Mouse (Mus musculus) cerebral cortex, adult 2 months (tissue): ENCODE results near the gene Utrn.

Experiments
- WGBS: fragments of 180-500 bp; shearing (Covaris S2); methylation state at CpG from one replicate; pipeline ENCODE4 v1.1.7; 2018; 5-methylcytosine and 5-hydroxymethylcytosine counted together

The Utrn gene

DNA sequence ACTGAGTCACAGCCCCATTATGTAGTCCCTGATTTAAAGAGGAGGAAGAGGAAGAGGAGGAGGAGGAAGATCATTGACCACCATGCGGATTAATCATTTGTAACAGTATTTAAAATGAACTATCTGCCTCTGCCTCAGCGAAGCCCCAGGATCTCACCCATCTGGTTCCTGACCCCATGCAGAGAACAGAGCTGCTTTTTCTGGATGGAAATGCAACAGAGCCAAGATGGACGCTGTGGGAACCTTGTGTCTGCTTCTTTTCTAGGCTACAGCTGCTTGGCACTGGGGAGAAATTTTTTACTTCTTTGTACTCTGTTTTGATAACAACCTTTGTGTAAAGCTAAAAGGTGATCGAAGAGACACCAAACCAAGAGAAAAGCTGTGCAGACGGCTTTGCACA is 137.7 kb downstream of the Utrn start:
- 75% methylated on average over 5 of the region's 5 CpGs for WGBS

DNA sequence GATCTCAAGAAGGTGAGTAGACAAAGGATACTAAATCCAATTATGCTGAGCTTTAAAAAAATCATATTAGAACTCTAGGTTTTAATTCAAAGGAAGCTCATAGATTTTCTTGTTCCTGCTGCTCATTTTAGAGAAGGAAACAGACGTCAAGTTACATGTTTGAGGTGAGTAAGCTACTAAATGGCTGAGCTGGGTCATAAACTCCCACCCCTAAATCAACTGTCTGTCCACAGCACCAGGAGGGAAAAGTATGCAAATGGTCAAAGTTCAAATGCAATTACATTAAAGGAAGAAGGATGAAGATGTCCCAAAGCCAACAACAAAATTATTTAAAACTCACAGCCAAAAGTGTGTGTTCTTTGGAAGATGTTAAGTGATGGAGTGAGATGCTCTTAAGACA is 139.5 kb downstream of the Utrn start:
- WGBS, result 82% methylated on average over 1 of the region's 1 CpGs

DNA sequence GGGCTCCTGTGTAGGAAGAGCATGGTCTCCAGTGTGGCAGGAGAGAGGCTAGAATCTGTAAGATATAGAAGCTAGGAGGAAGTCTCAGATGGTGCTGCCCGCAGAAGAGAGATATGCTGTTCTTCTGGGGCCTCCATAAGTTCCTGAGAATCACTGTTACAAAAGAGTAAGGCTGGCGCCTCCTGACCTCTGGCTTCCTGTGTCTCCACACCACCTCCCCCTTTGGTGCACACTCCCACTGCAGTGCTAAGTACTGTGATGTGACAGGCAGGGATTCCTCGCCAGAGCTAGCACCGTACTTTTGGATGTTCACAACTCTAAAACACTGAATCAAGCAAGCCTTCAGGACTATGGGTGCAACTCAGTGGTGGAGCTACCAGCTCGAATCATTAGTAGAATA is 140.1 kb downstream of the Utrn start:
- 81% methylated on average over 5 of the region's 5 CpGs for WGBS

DNA sequence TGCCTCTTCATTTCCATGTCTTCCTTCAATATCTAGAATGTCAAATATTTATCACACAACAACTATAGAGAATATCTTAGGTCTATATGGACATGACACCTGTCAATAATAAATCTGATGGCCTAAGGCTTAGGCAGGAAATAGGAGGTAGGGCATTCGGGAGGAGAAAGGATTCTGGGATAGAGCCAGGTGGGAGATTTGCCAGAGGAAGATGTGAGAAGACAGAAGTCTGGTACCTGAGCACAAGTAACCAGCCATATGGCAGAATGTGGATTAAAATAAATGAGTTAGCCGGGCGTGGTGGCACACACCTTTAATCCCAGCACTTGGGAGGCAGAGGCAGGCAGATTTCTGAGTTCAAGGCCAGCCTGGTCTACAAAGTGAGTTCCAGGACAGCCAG is 141.3 kb downstream of the Utrn start:
- 88% methylated on average over 3 of the region's 3 CpGs for WGBS

DNA sequence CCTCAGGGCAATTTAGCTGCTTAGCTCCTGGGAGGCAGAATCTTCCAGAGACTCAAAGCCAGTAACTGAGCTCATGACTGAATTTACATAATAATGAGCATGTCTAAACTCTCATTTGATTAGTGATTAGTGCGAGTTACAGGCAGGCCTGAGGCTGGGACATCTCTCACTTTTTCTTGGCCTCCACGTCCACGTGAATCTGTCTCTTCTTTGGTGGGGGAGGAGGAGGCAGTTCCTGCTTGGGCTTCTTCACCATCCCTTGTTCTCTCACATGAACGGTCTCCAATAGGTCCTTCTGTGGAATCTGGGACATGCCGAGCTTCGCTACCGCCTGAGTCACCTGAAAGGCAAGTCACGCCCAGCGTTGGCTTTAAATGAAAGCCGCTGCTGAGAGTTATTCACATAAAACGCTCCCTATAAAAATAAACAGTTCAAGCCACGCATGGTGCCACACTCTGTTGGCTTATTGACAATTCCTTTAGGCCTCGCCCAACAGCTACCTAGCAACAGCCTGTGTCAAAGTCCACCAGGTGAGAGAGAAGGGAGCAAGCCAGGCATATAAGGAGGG is 143.0 kb downstream of the Utrn start:
- 37% methylated on average over 13 of the region's 13 CpGs for WGBS

DNA sequence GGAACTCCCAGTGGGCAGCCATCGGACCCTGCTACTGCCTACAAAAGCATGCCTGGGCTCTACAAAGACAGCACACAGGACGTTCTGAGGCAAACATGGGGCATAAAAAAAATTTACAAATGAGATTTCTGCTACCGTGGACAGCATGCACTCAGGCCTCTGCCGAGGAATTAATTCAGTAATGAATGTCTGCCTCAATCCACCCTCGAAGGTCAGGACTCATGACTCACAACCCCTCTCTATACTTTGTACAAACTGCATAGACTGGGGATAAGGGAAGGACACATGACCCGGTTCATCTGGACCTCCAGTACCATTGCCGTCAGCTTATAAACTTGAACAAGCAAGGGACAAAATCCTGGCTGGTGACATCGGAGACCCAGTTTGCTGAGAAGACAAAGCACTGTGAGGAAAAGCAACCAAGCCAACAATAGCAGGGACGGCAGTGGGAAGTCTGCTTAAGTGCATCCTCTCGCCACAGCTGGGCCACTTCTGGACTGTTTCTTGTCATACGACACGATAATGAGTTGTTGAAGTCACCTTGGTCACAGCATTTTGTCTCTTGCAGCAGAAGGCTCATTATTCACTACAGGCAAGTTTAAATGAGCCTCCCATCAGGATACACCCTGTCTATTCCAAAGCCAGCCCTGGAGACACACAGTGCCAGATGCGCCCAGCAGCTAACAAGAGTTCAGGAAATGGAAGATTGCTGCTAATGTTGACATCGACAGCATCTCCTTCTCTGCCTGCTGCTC is 144.7 kb downstream of the Utrn start:
- WGBS, result 81% methylated on average over 14 of the region's 14 CpGs

DNA sequence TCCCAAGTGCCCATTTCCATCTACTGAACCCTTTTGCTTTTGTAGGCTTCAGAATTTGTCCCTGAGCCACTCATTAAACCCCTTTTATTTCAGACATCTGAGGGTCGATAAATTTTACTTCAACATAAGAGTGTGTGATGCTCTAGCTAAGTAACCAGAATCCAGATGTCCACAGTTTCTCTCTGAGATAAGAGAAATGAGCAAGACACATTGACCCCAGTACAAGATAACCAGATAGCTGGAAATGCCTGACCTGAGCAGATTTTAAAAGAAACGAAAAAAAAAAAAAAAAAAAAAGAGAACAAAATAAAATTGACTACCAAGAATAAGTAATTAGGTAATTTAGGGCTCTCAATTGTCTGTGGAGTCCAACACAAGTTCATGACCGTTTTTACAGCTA is 145.9 kb downstream of the Utrn start:
- WGBS, result 74% methylated on average over 3 of the region's 3 CpGs

DNA sequence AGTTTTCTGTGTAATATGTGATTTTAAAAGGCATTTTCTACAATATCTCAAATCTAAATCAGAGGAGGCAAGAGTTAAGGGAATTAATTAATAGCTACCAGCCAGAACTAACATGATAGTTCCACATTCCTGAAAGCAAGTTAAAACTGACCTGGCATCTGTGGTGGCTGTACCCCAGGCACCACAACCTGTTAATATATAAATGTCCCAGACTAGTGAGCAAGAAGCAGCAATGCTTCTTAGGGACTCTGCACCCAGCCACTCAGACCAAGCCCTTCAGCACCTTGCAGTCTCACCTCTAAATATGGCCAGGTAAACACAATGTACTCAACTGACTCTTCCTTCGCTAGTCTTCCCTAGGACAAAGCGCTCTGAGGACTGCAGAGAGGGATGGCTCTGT is 147.1 kb downstream of the Utrn start:
- WGBS, result 100% methylated on average over 2 of the region's 2 CpGs

DNA sequence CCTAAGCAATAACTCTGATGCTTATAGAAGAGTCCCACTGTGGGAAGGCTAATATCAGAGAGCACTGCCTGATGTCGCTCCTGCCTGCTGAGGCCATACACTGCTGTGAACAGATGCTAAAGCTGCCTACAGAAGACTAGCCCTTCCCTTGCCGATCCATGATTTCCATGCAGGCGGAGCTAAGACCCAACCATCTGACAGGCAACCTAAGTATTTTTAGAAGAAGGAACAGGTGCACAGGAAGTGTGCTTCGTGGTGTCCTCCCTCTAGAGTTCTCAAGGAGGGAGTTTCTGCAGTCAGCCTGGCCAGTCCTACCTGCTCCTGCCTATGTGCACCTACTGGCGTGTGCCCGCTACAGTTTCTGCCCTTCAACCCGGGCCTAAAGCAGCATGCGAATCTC is 150.8 kb downstream of the Utrn start:
- WGBS, result 88% methylated on average over 8 of the region's 8 CpGs

DNA sequence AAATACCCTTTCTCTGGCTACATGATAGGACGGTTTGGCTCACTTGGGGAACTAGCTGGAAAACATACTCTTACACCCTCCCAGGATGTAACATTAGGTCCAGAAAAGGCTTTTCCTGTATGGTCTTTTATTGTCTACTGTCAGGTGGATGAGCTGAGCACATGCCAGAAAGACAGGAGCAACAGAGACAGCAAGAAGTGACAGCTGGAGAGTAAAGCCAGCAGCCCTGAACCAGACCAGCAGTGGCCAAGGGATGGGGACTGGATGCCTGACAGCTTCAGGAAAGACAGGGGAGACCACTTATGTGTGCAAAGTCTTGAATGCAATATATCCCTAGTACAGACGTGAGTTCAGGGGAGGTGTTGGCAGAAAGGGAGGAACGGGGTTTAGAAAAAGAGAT is 151.8 kb downstream of the Utrn start:
- 88% methylated on average over 3 of the region's 3 CpGs for WGBS

DNA sequence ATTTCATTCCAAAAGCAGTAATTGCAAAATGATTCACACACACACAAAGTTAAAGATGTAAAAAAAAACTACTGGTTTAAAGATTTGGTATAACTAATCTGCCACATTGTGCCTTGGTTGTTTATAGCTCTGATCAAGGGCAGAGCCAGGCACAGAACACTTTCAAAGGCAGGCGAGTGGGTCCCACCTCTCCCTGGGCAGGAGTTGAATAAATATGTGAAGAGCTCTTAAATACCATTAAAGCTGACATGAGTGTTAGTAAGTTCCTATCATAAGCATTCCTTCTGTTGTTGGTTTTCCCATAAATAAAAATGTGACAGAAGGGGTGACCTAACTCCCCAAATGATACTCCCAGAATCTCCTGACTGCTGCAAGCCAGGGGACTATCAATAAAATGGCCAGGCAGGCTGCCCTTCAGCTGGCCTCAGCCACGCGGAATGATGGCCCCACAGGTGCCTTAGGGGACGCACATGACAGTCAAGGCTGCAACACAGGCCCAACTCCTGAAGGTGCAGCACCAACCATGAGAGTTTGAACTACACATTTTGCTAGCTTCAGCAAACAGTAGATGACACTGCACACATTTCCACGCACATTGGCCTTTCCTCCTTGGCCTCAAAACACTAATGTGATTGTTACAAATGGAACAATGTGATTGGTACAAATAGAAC is 152.4 kb downstream of the Utrn start:
- WGBS, result 94% methylated on average over 5 of the region's 5 CpGs

DNA sequence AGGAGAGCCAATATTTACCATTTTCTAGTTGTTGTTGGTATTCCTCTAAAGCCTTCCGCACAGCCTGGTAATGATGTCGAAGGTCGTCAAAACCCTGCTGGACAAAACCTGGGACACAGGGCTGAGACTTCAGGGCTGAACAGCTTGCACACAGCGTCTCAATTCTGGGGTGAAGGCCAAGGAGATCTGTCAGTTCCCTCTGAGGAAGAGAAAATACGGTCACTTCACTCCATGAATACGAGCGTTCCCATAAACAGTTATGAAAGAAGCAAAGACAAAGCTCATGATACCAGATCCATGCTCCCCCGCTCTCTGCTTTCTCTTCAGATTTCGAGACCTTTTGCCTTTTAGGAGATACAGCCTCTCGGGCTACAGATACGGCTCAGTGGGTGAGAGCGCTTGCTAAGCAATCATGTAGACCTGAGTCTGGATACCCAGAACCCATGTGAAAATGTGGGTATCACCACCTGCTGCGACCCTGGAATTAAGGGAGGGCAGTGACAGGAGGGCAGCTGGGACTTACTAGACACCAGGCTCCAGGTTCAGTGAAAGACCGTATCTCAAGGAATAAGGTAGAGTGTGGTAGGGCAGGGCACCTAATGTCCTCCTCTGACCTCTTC is 155.8 kb downstream of the Utrn start:
- WGBS, result 93% methylated on average over 14 of the region's 14 CpGs

DNA sequence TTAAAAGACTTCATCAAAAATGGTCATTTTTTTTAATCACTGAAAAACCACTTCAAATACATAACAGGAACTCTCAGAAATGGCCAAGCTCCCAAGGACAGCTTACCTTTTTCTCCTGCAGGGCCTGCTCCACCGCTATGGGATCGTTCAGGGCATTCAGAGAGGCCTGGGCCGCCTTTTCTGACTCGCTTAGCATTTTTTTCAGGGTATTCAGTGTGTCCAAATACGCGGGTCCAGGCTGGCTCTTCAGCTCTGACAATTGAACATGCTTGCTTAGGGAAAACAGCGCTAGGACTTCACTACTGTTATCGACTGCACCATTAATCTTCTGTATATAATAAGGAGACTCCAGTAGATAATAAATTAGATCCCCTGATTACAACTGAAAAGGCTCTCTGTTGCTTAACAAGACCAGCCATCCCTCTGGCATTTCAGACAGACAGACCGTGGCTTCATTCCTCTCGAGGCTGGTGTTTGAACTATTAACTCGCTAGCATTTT is 157.8 kb downstream of the Utrn start:
- 80% methylated on average over 11 of the region's 11 CpGs for WGBS

DNA sequence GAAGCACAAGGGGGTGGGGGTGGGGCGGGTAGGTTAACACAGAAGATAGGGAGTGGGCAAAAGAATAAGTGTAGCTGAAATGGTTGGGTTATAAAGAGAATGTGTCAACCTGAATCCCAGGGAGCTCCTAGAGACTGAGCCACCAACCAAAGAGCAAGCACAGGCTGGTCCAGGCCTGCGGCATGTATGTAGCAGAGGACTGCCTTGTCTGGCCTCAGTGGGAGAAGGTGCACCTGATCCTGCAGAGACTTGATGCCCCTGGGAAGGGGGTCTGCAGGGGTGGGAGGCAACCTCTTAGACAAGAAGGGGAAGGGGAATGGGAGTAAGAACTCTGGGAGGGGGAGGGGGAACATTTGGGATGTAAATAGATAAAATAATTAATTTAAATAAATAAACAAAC is 162.6 kb downstream of the Utrn start:
- WGBS, result 94% methylated on average over 2 of the region's 2 CpGs

DNA sequence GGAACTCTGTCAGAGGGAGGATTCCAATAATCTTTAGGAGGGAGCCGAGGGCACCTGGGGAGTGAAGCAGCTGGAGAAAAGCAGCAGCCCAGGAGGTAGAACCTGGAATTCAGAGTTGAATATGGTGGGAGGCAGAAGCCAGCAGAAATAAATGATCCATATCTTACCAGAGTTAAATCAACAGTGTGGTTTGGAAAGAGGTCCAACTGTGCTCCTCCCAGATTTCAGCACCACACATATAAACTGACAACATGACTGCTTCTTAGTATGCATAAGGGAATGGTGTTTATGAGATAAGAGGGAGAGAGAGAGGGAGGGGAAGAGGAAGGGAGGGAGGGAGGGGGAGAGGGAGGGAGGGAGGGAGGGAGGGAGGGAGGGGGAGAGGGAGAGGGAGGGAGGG is 163.2 kb downstream of the Utrn start:
- WGBS, result 93% methylated on average over 1 of the region's 1 CpGs

DNA sequence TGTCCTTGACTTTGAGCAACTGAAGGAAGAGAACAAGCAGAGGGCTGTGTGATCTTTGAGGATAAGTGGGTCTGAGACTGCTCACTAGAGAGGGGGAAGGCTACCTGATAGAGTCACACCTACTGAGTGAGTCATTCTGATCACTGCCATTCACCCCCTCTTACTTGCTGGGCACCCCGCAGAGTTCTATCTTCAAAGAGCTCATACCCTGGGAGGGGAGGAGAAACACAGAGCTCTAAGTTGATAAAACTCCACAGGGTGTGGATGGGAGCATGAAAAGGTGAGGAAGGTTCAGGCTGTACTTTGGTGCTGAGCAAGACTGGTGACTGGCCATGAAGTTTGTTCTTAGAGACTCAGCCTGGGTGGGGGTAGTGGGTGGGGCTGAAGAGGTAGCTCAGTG is 164.9 kb downstream of the Utrn start:
- 54% methylated on average over 1 of the region's 1 CpGs for WGBS

DNA sequence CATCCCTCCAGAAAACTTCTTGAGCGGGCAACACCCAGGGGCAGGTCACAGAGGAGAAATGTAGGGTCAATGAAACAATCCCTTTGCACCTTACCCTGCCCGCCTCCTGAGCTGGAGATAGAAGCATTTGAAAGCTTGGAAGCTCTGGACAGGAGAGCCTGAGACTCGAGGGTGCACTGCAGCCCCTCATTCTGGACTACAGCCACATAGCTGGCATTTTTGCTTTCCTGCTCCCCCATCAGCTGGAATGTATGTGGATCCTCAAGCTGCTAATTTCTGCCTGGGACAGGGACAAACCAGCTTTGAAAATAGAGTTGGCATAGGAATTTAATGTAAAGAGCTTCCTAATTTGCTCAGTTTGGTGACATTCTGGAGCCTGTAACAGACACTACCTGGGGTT is 165.6 kb downstream of the Utrn start:
- WGBS, result 77% methylated on average over 3 of the region's 3 CpGs

DNA sequence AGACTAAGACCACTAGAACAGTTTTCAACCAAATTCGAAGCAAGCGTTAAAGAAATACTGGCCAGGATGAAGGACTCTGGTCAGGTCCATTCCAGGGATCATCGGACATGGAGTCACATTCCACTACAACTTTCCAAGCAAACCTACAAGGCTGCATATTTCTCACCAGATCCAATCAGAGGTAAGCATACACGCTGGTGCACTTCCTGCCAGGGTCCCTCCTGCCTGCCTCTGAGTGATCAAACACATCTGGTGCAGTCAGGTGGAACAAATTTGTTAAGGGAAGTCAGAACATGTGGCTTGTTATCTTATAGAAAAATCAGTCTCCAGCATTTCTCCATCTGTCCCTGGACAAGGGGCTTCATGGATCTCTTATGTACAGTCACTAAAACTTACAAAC is 167.0 kb downstream of the Utrn start:
- WGBS, result 89% methylated on average over 4 of the region's 4 CpGs

DNA sequence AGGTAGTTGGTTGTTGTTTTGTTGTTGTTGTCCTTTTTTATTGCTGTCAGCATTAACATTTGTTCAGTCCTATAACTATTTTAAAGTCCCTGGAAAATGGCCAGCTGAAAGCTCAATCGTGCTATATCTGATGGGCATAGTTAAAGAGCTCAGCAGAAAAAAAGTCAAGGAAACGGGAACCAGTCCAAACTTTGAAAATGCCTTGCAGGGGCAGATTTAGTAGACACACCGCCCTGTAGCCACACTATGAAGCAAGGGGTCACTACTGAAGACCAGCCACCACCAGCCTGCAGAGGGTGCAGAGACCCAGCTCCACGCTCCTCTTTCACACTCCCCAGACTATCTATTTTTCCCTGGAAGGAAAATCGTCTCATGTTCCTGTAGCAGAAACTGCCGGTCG is 167.5 kb downstream of the Utrn start:
- 62% methylated on average over 7 of the region's 7 CpGs for WGBS

DNA sequence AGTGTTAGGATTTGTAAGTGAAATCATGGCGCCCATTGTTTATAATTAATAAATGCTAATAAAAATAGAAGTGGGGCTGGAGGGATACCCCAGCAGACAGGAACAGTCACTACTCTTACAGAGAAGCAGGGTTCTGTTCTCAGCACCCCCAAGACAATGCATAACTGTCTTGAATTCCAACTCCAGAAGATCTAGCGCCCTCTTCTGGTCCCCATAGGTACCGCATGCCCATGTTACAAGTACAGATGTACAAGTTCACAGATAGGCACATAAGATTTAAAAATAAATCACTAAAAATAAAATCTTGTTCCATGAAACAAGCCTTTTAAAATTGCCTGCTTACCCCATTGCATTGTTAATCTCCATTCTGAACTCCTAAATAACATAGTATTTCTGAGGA is 168.6 kb downstream of the Utrn start:
- WGBS, result 85% methylated on average over 3 of the region's 3 CpGs

DNA sequence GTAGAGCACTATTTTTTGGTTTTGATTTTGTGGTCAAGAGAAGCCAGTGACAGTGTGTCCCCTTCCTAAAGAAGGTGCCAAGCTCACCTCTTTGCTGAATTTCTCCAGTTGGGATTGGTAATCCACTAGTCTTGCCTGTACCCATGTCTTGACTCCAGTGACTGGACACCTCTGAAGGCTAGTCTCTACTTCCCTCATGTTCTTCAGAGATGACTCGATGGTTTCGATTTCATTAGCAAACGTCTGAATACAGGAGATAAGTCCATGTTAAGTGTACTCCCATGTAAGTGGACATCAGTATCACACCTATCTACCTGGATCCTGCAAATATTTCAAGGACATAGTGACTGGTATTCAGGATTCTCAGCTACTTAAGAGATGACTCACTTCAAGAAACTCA is 171.3 kb downstream of the Utrn start:
- 96% methylated on average over 3 of the region's 3 CpGs for WGBS

DNA sequence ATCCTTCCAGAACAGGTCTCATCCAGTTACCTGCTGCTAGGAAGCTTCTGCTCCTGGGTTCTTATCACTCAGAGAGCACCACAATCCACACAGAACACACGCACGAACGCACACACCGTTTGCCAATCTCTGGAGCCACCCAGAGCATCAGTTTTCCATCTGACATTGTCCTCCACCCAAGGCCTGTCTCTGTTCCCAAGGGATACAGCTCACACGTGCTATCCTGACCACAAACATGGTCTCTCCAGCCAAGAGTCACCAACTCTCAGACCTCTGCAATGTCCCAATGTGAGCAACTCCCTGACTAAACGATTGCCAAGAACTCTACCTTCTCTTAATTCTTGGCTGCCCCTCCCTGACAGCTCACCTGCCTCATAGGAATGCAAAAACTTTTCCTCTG is 172.5 kb downstream of the Utrn start:
- 82% methylated on average over 6 of the region's 6 CpGs for WGBS

DNA sequence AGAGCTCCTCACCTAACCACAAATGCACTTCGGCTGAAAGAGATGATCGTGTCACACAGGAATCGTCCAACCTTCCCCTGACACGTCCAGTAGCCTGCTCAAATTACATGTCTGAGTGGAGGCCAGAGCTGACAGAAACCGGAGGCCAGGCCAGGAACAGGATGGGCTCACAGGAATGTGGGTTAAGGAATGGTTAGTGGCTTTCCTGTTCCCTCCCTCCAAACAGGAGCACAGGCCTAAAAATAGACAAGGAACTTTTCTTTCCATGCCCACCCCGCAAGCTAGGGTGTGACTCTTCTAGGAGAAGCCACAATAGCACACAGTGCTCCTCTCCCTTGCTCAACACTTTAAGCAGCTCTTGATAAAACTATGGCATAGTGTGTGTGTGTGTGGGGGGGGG is 174.4 kb downstream of the Utrn start:
- 65% methylated on average over 6 of the region's 6 CpGs for WGBS
